13 mouse cellular contexts compared by ENCODE assay signal in the genomic region with DNA sequence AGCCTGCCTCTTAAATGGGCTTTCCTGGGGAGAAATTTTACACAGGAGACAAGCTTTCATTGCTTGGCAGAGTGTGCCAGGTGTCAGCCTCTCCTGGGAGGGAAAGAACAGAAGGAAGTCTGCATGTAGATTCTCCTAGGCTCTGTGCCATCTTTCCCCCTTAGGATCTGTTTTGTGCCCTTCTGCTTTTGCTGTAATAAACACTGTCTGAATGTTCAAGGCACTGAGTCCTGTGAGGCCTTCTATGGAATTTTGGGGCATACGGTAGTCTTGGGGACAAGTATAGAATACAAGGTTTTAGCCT.
A peak's percentile ranks its signal among the peaks of the same experiment; 100 is the strongest.
DNase-seq lines count a peak whose midpoint lies in the region; ATAC-seq lines count a peak whose summit lies in the region.
"Had no signal": no experiment of that assay in that cellular context is flagged by ENCODE, and none has a peak within 500 bp of the region (broad histone marks: within the 10 kb centered on the region; RNA-seq: fewer than 3 reads in every experiment).

No protein-coding gene starts in this region.

- peaks cover 13% of the 10 kb centered on the region; the same call in 1 of the 2 replicates for H3K4me1 ChIP-seq in forebrain, embryonic 14.5 days (ENCODE audit: control insufficient read depth, insufficient read depth, low read length)
- peaks cover 7% of the 10 kb centered on the region; the same call in 1 of the 2 replicates for H3K4me1 ChIP-seq in midbrain, embryonic 15.5 days
- H3K4me1 ChIP-seq: limb, embryonic 15.5 days had no signal

- intact Hi-C loops in gastrocnemius, postnatal 36 days (cut with DNase I), result no loop called here

- WGBS in forebrain, embryonic 14.5 days, result 53% methylated on average over 1 of the region's 1 CpGs
- 58% methylated on average over 1 of the region's 1 CpGs for WGBS in midbrain, embryonic 15.5 days

- H3K9ac ChIP-seq in forebrain, embryonic 14.5 days (ENCODE audit: low read length), result no peak overlapping the region
- no peak overlapping the region for H3K9ac ChIP-seq in midbrain, embryonic 15.5 days
- H3K9ac ChIP-seq: embryonic facial prominence, embryonic 13.5 days; limb, embryonic 15.5 days had no signal

- no peaks in the 10 kb centered on the region for H3K9me3 ChIP-seq in forebrain, embryonic 14.5 days (replicated peaks; ENCODE audit: control insufficient read depth, low read length)
- no peaks in the 10 kb centered on the region for H3K9me3 ChIP-seq in midbrain, embryonic 15.5 days
- H3K9me3 ChIP-seq: embryonic facial prominence, embryonic 13.5 days; limb, embryonic 15.5 days had no signal

- peak overlapping the region; percentile 65 for H3K27ac ChIP-seq in forebrain, embryonic 14.5 days (ENCODE audit: low read depth, low read length)
- H3K27ac ChIP-seq in midbrain, embryonic 15.5 days, result peak overlapping the region; percentile 68
- H3K27ac ChIP-seq: embryonic facial prominence, embryonic 13.5 days; limb, embryonic 15.5 days; stomach, postnatal 0 days had no signal

- DNase-seq in frontal cortex, adult 2 months (ENCODE audit: extremely low spot score in 1 of 2, low spot score in 1 of 2), result no peak
- DNase-seq in 3T3-L1 (ENCODE audit: low read depth, low spot score), result peak; percentile 4
- DNase-seq in forebrain, embryonic 14.5 days (ENCODE audit: low spot score), result peak; percentile 62
- DNase-seq in gastrocnemius, postnatal 36 days, result no peak
- DNase-seq: lung, adult 18-20 months had no signal

- H3K4me2 ChIP-seq in forebrain, embryonic 14.5 days (ENCODE audit: low read length), result no peak overlapping the region
- no peak overlapping the region for H3K4me2 ChIP-seq in midbrain, embryonic 15.5 days
- H3K4me2 ChIP-seq: embryonic facial prominence, embryonic 13.5 days; limb, embryonic 15.5 days had no signal

- H3K36me3 ChIP-seq in forebrain, embryonic 14.5 days (ENCODE audit: control insufficient read depth, insufficient read depth, low read length), result no peaks in the 10 kb centered on the region
- H3K36me3 ChIP-seq in midbrain, embryonic 15.5 days (replicated peaks), result no peaks in the 10 kb centered on the region
- H3K36me3 ChIP-seq: embryonic facial prominence, embryonic 13.5 days; limb, embryonic 15.5 days had no signal

- no peak overlapping the region for H3K4me3 ChIP-seq in forebrain, embryonic 14.5 days (ENCODE audit: low read depth, low read length)
- H3K4me3 ChIP-seq in midbrain, embryonic 15.5 days, result no peak overlapping the region
- H3K4me3 ChIP-seq: embryonic facial prominence, embryonic 13.5 days; limb, embryonic 15.5 days had no signal

- H3K27me3 ChIP-seq in forebrain, embryonic 14.5 days (replicated peaks; ENCODE audit: control insufficient read depth, insufficient read depth, low read length), result no peaks in the 10 kb centered on the region
- H3K27me3 ChIP-seq in midbrain, embryonic 15.5 days (replicated peaks), result peaks cover 4% of the 10 kb centered on the region; the same call in 1 of the 2 replicates

- peak; percentile 41 for ATAC-seq in frontal cortex, adult (ENCODE audit: low TSS enrichment)
- no peak; the same call in 1 of the 2 replicates for ATAC-seq in forebrain, embryonic 14.5 days
- 0 out of 2 replicates have a peak, but pooled peaks have one; percentile 12 for ATAC-seq in midbrain, embryonic 15.5 days (replicated peaks)
- no peak for ATAC-seq in CD4-positive, CD25-positive, alpha-beta regulatory T cell, adult 4 months
- ATAC-seq in erythroid progenitor cell, adult 5-6 weeks (replicated peaks; ENCODE audit: low FRiP score, poor library complexity, severe bottlenecking), result no peak
- ATAC-seq: Patski had no signal

Comparison
In these comparisons a context has a peak if more than half of its experiments do, and no peak if none do; other contexts are left out.
1. ATAC-seq: peak in frontal cortex, adult (single experiment) and midbrain, embryonic 15.5 days (single experiment); none in forebrain, embryonic 14.5 days (single experiment), CD4-positive, CD25-positive, alpha-beta regulatory T cell, adult 4 months (single experiment) and erythroid progenitor cell, adult 5-6 weeks (single experiment).
2. DNase-seq: peak in 3T3-L1 (single experiment) and forebrain, embryonic 14.5 days (single experiment); none in frontal cortex, adult 2 months (0 of 2) and gastrocnemius, postnatal 36 days (0 of 2).